Mouse (Mus musculus) spleen, postnatal 14 days (tissue): ENCODE data around the gene Inpp5e.

Source experiments
- DNase-seq, 2 experiments: peaks; one replicate each; pipeline ENCODE4 v3.0.0; 2021 to 2022; ENCODE audit warnings: low spot score in 2 of 2

The Inpp5e gene

GRCm38 (mm10) chr2:26362991-26363390 is 46.0 kb downstream of the Inpp5e start:
- no peak for DNase-seq

- no peak for DNase-seq
Observed at GRCm38 (mm10) chr2:26360772-26361171, 48.2 kb downstream of the Inpp5e start, which contains the start of gene Card9. Card9 (minus strand) TSS chr2:26360918.

- no peak for DNase-seq
Observed at GRCm38 (mm10) chr2:26359983-26360382, 49.0 kb downstream of the Inpp5e start.

- no peak for DNase-seq
Observed at GRCm38 (mm10) chr2:26358667-26359320, 50.2 kb downstream of the Inpp5e start.

GRCm38 (mm10) chr2:26357484-26357883 is 51.5 kb downstream of the Inpp5e start:
- no peak for DNase-seq

- no peak for DNase-seq
Observed at GRCm38 (mm10) chr2:26356678-26357077, 52.3 kb downstream of the Inpp5e start.

- DNase-seq, result no peak
Observed at GRCm38 (mm10) chr2:26356231-26356630, 52.8 kb downstream of the Inpp5e start.

- DNase-seq, result no peak
Observed at GRCm38 (mm10) chr2:26354401-26354800, 54.6 kb downstream of the Inpp5e start.

- DNase-seq, result no peak
Observed at GRCm38 (mm10) chr2:26353066-26353980, 55.7 kb downstream of the Inpp5e start.

- peak in 1 of 2 experiments; percentile 26 for DNase-seq
Observed at GRCm38 (mm10) chr2:26352291-26352910, 56.6 kb downstream of the Inpp5e start.

- peak; percentile 83 to 88 for DNase-seq
Observed at GRCm38 (mm10) chr2:26351358-26352290, 57.4 kb downstream of the Inpp5e start, which contains the start of gene Dnlz. Dnlz (minus strand) TSS chr2:26352110.

- no peak for DNase-seq
Observed at GRCm38 (mm10) chr2:26348241-26348640, 60.8 kb downstream of the Inpp5e start.
